Mouse (Mus musculus): Measurements from ENCODE around the gene Fbrs.
"Not testable (repeated sequence)": the region's sequence is repeated elsewhere in the genome, so short reads cannot be mapped to it uniquely, and the experiment has no call there.

Gene Fbrs

DNA sequence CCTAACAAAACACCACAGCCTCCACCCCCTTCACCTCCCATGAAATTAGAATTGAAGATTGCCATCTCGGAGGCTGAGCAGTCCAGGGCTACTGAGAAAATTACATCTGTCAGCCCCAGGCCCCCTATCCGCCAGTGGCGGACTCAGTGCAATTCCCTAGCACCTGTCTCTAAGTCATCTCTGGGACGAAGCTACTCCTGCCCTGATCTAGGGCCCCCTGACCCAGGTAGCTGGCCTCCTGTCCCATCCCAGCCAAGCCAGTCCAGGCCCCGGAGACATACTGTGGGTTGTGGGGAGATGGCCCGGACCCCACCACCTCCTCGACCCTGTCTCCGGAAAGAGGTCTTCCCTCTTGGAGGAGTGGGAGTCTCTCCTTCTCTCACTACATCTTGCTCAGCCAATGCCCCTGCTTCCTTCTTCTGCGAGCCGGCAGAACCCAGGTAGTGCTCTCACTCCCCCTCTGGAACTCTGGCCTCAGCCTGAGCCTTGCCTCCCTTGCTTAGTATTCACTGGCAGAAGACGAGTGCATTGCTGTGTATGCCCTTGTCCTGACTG is 3.7 kb upstream of the Fbrs start:
- no peak for DNase-seq (ENCODE audit: low read depth, low spot score)

DNA sequence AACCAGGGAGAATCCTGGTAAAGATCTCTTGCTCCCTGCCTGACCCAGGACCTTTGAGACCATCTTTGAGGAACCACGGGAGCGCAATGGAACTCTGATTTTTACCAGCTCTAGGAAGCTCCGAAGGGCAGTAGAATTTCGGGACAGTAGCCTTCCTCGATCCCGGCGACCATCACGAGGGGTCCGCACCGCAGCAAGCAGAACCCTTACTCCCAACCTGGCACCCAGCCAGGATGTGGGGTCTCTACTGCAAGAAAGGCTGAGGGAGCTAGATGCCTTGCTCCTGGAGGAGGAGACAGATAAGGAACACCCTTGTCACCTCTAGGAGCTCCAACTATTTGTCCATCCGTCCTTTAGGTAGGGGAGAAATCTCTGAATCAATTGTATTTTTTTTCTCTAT is 2.7 kb upstream of the Fbrs start:
- no peak for DNase-seq (ENCODE audit: low read depth, low spot score)

DNA sequence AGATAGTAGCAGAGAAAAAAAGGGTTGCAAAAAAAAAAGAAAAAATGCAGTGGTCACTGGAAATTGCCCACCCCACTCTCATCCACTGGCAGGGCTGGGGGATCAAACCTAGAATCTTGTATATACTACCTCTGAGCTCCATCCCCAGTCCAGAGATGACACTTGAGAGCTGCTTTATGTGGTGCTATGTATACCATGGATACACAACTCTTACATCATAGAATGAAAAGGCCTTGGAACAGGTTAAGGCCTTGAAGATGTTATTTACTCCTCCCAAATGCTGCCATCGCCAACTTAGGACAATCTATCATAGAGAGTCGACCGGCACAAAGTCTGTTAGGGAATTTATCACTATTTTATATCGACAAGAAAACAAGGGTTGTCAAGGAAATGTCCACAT is 2.1 kb upstream of the Fbrs start:
- DNase-seq (ENCODE audit: low read depth, low spot score): no peak

GRCm38 (mm10) chr7:127477687-127478634 is 1.0 kb upstream of the Fbrs start:
- peak; percentile 100 for DNase-seq (ENCODE audit: low read depth, low spot score)

GRCm38 (mm10) chr7:127479318-127480225 is 573 bp downstream of the Fbrs start:
- peak; percentile 68 for DNase-seq (ENCODE audit: low read depth, low spot score)

DNA sequence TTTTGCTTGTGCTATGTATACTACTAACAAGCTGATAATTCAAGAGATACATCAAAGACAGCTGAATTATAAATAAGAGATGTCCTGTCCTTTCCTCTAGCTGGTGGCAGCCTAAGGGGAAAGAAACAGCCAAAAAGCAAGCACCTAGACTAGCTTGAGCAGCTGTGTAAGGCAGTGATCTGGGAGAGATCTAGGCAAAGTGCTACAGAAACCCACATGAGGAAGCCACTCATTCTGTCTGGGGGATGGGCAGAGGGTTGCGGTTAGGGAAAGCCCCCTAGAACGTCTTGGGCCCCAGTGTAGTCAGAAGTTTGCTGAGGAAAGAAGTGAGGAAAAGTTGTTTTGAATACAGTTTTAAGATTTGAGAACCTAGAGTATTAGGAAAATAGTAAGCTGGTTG is 1.3 kb downstream of the Fbrs start:
- peak; percentile 92 for DNase-seq (ENCODE audit: low read depth, low spot score)

GRCm38 (mm10) chr7:127485416-127485815 is 6.4 kb downstream of the Fbrs start:
- DNase-seq (ENCODE audit: low read depth, low spot score): no peak

GRCm38 (mm10) chr7:127488364-127488763 is 9.4 kb downstream of the Fbrs start:
- not testable (repeated sequence) for DNase-seq (ENCODE audit: low read depth, low spot score)

DNA sequence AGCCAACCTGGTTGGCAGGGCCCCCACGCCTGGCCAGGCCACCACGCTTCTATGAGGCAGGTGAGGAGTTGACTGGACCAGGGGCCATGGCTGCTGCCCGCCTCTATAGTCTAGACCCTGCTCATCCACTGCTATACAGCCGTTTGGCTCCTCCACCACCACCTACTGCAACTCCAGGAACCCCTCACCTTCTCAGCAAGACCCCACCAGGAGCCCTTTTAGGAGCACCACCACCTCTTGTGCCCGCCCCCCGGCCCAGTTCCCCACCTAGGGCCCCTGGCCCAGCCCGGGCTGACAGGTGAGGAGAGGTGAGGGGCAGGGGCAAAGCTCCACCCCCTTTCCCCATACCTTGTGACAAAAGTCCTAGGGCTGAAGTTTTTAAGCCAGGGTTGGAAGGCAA is 11.0 kb downstream of the Fbrs start:
- DNase-seq (ENCODE audit: low read depth, low spot score): no peak

- DNase-seq (ENCODE audit: low read depth, low spot score): no peak
Observed at GRCm38 (mm10) chr7:127491846-127492245, 12.8 kb downstream of the Fbrs start.

DNA sequence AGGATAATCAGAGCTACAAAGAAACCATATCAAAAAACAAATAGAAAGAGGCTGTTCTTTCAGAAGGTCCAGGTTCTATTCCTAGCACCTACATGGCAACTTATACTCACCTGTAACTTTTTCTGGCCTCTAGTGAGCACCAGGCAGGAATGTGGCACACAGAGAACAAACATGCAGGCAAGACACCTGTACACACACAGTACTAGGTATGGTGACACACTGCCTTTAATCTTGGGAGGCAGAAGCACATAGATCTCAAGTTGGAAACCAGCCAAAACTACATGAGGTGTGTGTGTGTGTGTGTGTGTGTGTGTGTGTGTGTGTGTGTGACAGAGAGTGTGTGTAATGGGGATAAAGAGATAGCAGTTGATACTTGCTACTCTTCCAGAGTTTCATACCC is 15.6 kb downstream of the Fbrs start:
- no peak for DNase-seq (ENCODE audit: low read depth, low spot score)

- DNase-seq (ENCODE audit: low read depth, low spot score): no peak
Observed at GRCm38 (mm10) chr7:127497382-127497781, 18.4 kb downstream of the Fbrs start.

DNA sequence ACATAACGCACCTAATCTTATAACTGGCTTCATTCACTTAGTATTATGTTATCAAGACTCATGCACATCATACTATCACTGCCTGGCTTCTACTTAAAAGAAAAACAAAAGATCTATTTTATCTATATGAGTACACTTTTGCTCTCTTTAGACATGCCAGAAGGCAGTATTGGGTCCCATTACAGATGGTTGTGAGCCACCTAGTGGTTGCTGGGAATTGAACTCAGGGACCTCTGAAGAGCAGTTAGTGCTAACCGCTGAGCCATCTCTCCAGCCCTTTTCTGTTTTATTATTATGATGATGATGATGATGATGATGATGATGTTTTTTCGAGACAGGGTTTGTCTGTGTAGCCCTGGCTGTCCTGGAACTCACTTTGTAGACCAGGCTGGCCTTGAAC is 19.4 kb downstream of the Fbrs start:
- DNase-seq (ENCODE audit: low read depth, low spot score): peak; percentile 70

GRCm38 (mm10) chr7:127508291-127508690 is 29.3 kb downstream of the Fbrs start:
- no peak for DNase-seq (ENCODE audit: low read depth, low spot score)

DNA sequence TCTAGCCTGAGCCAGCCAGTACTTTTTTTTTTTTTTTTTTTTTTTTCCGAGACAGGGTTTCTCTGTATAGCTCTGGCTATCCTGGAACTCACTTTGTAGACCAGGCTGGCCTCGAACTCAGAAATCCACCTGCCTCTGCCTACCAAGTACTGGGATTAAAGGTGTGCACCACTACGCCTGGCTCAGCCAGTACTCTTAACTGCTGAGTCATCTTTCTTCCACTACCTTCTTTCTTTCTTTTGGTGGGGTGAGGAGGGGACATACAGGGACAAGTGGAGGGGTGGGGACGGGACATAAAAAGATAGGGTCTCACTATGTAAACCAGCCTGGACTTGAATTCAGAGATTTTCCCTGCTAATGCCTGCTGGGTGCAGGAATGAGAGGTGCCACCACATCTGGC is 30.8 kb downstream of the Fbrs start:
- DNase-seq (ENCODE audit: low read depth, low spot score): not testable (repeated sequence)

DNA sequence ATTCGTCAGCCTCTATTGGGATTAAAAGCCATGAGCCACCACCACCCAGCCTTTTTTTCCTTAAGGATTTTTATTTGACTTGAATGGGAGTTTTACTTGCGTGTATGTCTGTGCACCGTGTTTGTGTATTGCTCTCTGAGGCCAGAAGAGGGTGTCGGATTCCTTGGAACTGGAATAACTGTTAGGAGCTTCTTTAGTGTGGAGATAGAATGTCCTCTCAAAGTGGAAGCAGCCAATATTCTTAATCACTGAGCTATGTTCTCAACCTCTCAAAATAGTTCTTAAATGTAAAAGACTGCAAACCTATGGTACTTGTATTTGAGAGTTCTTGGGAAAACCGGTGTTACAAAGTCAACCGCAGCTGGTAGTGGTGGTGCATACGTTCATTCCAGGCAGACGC is 32.2 kb downstream of the Fbrs start:
- DNase-seq (ENCODE audit: low read depth, low spot score): no peak

DNA sequence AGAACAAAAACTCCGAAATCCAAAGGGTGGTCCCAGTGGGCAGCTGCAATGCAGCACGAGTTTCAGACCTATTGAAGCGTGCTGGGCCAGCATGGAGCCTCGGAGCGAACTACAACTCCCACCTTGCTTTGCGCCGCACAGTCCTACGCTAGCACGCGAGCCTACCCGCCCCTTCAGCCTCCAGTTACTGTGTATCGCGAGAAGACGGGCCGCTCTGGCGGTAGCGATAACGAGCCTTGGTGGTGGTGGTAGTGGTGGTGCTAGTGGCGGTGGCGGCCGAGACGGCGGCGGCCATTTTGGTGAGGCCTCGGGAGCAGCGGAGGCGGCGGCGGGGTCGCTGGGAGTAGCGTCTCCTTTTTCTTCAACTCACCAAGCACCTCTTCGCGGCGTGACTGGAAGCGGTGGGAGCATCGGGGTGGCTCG is 32.8 kb downstream of the Fbrs start, which contains the start of gene Srcap:
TSS of gene Srcap (plus strand) at position 176 of the 423 bp plus-strand sequence.
- peak; percentile 97 for DNase-seq (ENCODE audit: low read depth, low spot score)

DNA sequence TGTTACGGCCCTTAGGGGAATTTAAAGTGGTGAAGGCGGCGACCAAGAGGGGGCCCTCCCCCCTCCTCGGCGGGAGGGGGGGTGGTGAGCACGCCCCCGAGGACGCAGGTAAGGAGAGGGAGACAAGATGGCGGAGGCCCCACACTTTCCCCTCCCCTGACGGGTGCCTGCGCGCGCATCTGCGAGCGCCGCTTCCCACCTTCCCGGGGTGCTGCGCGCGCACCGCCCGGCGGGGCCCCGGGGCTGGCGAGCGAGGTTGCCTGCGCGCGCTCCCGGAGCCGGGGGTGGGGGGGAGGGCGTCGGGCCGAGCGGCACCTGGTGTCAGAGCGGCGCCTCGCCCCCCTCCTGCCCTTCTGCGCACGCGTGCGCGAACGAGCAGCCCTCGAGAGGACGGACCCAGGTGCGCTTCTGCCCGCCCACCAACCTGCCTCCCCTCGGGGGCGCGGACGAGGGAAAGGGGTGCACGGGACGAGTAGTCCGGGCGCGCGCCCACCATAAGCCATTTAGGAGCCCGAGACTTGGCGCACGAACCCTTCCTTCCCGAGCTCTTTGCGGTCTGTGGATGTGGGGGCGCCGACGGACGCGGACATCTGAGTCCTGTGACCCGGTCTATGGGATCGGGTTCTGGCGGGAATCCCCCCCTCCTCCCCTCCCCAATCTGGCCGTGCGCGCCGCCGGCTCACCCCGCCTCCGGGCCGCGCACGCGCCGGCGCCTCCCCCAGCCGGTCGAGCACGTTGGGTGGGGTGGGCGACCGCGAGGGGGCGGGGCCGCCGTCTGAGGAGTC is 33.4 kb downstream of the Fbrs start:
- peak; percentile 97 for DNase-seq (ENCODE audit: low read depth, low spot score)

DNA sequence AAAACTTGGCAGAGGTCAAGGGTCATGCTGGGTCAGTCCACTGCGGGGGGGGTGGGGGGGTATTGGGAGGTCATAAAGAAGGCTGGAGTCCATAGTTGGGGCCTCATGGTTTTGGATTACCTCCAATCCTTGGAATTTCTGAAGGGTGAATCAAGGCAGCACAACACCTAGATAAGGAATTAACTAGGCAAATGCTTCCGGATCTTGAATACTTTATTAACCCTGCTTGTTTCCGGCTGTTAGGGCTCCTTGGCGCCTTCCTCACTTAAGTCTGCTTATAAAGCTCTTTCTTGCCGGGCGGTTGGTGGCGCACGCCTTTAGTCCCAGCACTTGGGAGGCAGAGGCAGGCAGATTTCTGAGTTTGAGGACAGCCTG is 34.0 kb downstream of the Fbrs start:
- DNase-seq (ENCODE audit: low read depth, low spot score): no peak

GRCm38 (mm10) chr7:127513781-127514180 is 34.8 kb downstream of the Fbrs start:
- DNase-seq (ENCODE audit: low read depth, low spot score): no peak

DNA sequence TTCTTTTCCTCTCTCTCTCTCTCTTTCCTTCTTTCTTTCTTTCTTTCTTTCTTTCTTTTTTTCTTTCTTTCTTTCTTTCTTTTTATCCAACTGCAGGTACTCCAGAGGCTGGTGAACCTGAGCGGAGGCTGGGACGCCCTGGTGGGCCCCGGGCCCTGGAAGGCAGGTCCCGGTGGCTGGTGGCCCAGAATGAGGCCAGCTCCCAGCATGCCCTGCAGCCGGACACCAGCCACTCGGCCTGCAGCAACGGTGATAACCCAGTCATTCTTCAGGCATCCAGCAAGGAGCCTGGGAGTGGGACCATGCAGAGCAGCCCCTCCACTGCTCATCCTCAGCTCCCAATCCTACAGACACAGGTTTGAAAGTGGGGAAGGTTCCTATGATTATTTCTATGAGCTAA is 36.8 kb downstream of the Fbrs start:
- no peak for DNase-seq (ENCODE audit: low read depth, low spot score)

Measured in A20 (cell line).